Mouse (Mus musculus): ENCODE measurements around the gene Gm42688.
A peak's percentile ranks its signal among the peaks of the same experiment; 100 is the strongest.

The Gm42688 gene

DNA sequence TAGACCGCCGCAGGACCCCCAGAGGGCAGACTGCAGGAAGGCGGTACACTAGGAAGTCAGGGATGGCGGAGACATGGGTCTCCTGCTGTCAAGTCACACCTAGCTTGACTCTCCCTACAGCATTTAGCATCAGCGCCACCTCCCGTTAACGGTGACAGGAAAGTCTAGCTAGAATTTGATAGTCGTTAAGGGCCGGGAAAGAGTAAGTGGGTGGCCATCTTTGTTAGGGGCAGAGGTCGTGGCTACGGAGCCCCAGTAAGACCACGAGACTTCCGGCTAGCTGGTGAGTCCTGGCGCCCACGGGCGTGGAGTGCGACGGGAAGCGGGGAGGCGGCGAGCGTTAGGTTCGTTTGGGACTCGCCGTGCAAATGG lies at the start of gene Gm42688, which contains the start of gene Ccdc142:
Gm42688 (plus strand) TSS at position 302 of the 372 bp plus-strand sequence.
Ccdc142 (plus strand) TSS at position 286 of the 372 bp plus-strand sequence.
- peak; percentile 83 to 85 for DNase-seq

DNA sequence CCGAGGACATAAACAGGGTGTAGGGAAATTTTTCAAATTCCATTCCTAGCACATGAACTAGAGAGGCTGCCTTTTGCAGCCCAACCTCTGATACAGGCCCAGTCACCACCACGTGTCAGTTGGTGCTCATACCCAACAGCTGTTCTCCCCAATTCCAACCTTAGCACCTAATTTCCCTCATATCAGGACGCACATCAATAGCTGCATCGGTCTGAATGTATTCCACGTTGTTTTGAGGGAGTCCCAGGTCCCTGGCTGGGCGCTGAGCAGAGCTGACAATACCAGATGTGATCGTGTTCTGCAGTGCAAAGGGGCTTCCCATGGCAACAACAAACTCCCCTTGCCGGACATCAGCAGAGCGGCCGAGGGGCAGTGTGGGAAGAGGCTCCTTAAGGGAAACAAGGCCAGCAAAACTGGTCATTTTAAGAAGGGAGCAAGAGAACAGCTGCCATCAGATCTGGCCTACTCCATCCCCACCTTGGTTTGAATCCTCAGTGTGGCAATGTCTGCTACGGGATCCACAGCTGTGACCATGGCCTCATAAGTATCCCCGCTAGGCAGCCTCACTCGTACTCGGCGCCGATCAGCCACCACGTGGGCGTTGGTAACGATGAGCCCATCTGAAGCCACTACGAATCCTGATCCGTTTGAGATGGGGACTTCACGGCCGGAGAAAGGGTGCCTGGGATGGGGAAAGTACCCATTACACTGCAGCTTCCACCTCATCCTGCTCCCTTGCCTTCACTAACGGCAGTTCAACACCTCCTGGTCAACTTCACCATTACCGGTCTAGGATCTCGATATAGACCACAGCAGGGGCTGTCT lies 48.1 kb upstream of the Gm42688 start:
- DNase-seq, result peak; percentile 37 to 45

GRCm38 (mm10) chr6:83054074-83054851 lies 47.2 kb upstream of the Gm42688 start, which contains the start of gene Aup1:
Gene Aup1, plus strand, starts transcription at chr6:83054521.
- peak; percentile 96 to 97 for DNase-seq

GRCm38 (mm10) chr6:83054871-83055431 lies 46.5 kb upstream of the Gm42688 start, which contains the start of gene Htra2:
Gene Htra2, minus strand, starts transcription at chr6:83055273.
- DNase-seq, result peak in 1 of 2 experiments; percentile 47

DNA sequence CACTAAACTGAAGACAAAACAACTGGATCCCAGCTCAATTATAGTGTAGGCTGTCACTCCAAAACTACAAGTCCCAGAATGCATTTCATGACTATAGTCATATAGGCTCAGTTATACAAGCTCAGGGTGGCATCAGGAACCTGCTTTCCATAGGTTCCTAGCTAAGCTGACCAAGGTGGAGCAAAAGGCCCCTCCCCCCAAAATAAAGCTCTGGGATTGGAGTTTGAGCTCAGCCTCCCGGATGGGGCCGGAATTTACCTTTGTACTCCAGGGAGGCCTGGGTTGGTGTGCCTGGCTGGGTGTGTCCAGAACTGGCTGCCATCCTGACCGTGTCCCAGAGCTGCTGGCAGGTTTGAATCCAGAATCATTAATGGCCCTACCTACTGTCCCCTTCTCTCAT lies 43.6 kb upstream of the Gm42688 start, which contains the start of gene Dqx1:
Dqx1 (plus strand) TSS at position 55 of the 400 bp plus-strand sequence.
- no peak for DNase-seq

GRCm38 (mm10) chr6:83058725-83059124 lies 42.7 kb upstream of the Gm42688 start:
- no peak for DNase-seq

GRCm38 (mm10) chr6:83065995-83066394 lies 35.4 kb upstream of the Gm42688 start:
- DNase-seq, result peak in 1 of 2 experiments; percentile 26

GRCm38 (mm10) chr6:83066441-83066840 lies 35.0 kb upstream of the Gm42688 start:
- no peak for DNase-seq

- DNase-seq, result no peak
Measured at GRCm38 (mm10) chr6:83068221-83068620, 33.2 kb upstream of the Gm42688 start.

DNA sequence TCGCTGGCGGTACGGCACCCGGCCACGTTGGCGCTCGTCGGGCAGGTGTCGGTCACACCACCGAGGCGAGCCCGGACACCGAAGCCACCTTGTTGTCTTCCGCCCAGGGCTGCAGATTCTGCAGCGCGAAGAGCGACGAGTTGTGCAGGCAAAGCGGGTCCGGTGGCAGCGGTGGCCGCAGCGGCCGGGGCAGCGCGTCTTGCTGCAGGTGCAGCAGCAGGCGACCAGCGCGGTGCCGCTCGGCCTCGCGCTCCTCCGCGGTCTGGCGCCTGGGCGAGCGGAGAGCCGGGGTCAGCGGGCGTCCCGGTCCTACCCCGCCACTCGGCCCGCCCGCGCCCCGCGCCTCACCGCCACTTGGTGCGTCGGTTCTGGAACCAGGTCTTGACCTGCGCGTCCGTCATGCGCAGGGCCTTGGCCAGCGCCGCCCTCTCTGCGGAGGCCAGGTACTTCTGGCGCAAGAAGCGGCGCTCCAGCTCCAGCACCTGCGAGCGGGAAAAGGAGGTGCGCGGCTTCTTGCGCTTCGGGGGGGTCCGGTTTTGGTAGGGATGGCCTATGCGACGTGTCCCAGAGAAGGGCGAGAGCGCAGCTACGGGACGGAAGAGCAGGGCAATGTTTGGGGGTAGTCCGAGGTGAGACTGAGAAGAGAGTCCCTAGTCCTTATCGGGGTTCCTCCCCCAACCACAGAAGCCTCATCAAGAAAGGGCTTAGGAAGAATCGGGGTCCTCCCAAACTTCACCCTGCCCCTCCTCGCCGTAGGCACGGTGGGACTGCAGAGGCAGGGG lies 32.5 kb upstream of the Gm42688 start:
- DNase-seq, result peak; percentile 28 to 51

- peak; percentile 37 to 46 for DNase-seq
Measured at GRCm38 (mm10) chr6:83069488-83070246, 31.8 kb upstream of the Gm42688 start.

DNA sequence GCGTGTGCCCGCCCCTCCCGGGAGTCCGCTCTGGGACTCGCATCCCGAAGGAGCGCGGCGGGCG lies 31.3 kb upstream of the Gm42688 start, which contains the start of gene Tlx2:
Tlx2 (minus strand) TSS at position 47 of the 64 bp plus-strand sequence.
- DNase-seq, result no peak

- DNase-seq, result peak; percentile 58 to 71
Measured at GRCm38 (mm10) chr6:83070311-83071219, 30.9 kb upstream of the Gm42688 start.

- peak; percentile 32 to 52 for DNase-seq
Measured at GRCm38 (mm10) chr6:83071220-83071619, 30.2 kb upstream of the Gm42688 start.

GRCm38 (mm10) chr6:83074979-83075378 lies 26.4 kb upstream of the Gm42688 start:
- peak in 1 of 2 experiments; percentile 42 for DNase-seq

DNA sequence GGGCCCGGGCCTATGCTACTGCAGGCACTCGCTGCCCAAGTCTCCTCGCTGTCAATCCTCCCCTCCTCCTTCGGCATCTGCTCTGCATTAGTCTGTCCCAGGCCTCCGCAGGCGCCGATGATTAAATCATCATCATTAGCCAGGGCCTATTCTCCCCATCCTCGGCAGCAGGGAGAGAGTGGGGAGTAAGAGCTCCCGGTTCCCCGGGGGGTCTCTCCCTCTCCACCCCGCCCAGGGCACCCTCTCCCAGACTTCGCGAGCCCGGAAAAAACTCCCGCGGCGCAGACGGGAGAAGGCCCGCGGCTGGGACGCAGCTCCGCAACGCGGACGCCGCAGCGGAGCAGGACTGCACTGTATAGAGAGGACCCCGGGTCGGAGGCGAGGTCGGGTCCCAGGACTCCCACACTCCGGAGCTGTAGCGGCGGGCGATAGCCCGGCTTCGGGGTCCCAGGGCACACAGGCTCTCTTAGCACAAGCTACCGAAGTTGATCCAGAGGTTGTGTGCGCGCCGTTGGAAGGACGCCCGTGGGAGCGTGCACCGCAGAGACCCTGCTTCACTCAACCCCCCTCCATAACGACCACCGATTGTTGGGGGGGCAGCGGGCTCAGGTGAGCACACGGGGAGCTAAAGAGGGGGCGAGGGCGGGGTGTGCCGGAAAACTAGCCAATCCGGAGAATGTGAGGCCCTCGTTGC lies 23.6 kb upstream of the Gm42688 start, which contains the start of gene Pcgf1:
Pcgf1 (plus strand) TSS at position 240 of the 694 bp plus-strand sequence.
- DNase-seq, result peak in 1 of 2 experiments; percentile 35

DNA sequence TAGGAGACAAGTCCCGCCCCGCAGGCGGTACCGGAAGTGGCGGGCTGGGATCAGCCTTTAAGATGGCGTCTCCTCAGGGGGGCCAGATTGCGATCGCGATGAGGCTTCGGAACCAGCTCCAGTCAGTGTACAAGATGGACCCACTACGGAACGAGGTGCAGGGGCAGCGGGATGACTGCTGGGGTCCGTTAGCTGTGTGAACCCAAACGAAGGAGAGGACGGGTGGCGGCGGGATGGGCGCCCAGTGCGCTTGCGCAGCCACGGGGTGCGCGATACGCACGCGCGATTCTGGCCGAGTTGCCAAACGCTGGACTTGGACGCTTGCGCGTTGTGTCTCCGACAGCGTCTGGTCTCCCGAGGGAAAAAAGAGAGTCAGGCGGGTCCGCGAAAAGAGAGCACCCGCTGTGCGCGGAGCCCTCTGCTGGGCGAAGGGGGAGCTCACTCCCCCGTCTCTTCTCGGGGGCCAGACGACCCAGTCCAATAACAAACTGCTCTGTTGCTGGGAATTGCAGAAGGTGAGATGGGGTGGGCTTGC lies 23.0 kb upstream of the Gm42688 start:
- peak; percentile 100 for DNase-seq

DNA sequence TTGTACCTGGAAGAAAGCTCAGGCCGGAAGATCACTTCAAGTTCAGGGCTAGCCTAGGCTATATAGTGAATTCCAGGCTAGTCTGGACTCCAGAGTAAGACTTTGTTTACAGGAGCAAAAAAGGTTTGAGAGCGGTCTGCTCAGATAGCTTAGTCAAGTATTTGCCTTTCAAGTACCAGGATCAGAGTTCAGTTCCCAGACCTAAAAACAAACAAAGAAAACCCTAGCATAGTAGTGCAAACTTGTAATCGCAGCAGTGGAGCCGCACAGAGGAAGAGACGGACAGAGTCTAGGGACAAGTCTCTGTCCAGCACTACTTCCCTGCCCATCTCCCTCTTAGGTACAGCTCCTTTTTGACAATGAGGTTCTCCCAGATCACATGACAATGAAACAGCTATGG lies 21.2 kb upstream of the Gm42688 start:
- no peak for DNase-seq

GRCm38 (mm10) chr6:83083497-83083896 lies 17.9 kb upstream of the Gm42688 start:
- no peak for DNase-seq

DNA sequence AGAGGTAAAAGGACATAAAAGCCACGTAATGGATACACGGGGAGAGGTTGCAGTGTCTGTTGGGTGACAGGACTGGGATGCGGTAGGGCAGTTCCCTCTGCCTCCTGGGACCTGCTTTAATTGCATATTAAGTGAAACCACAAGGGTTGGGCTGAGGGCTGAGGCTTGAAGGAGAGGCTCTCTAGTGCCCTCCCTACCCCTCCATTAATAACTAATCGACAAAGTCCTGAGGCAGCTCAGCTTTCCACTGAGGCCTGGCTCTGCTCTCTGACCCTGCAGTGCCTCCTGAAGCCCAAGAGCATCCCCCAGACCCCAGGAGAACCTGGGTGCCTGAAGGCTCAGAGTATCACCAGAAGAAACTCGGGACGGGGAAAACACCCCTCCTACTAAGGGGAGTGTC lies 16.9 kb upstream of the Gm42688 start:
- no peak for DNase-seq

Measured in B cell, adult 2 months (primary cell).